Mouse (Mus musculus) layer of hippocampus, adult 8-10 months (tissue): ENCODE data around the gene Chchd4. TPM values are rescaled to one million over a fixed set of nuclear protein-coding genes. Genes with fewer than 3 reads are reported as not detected.

Experiments used
- DNase-seq, 2 experiments: peaks; one replicate each; pipeline ENCODE4 v3.0.0; 2022; ENCODE audit warnings: low spot score in 2 of 2
- total RNA-seq, 4 experiments: library from RNA; stranded (reverse); gene quantifications; 2 replicates each; pipeline ENCODE4 v1.2.4; 2022

Chchd4 gene
- total RNA-seq, result 10 to 100 TPM; 20.7 to 23.4 (median 22.2) TPM

GRCm38 (mm10) chr6:91472868-91473804 is at the start of gene Chchd4, which contains the start of gene Tmem43:
Chchd4 (minus strand) TSS chr6:91473546.
Tmem43 (plus strand) TSS chr6:91473703.
- DNase-seq, result peak; percentile 99

GRCm38 (mm10) chr6:91522816-91523215 is 49.5 kb upstream of the Chchd4 start:
- DNase-seq, result no peak

- no peak for DNase-seq
Observed at GRCm38 (mm10) chr6:91518454-91519020, 45.2 kb upstream of the Chchd4 start.

- DNase-seq, result peak; percentile 95 to 98
Observed at GRCm38 (mm10) chr6:91515545-91516449, 42.5 kb upstream of the Chchd4 start, which contains the start of the genes Xpc and Lsm3. Xpc (minus strand) TSS chr6:91515888. Lsm3 (plus strand) TSS chr6:91515928.

- DNase-seq, result no peak
Observed at GRCm38 (mm10) chr6:91514737-91515362, 41.5 kb upstream of the Chchd4 start.

- DNase-seq, result no peak
Observed at GRCm38 (mm10) chr6:91514135-91514534, 40.8 kb upstream of the Chchd4 start.

- no peak for DNase-seq
Observed at GRCm38 (mm10) chr6:91510211-91510610, 36.9 kb upstream of the Chchd4 start.

- no peak for DNase-seq
Observed at GRCm38 (mm10) chr6:91509326-91509725, 36.0 kb upstream of the Chchd4 start.

GRCm38 (mm10) chr6:91508041-91508440 is 34.7 kb upstream of the Chchd4 start:
- DNase-seq, result no peak

- DNase-seq, result no peak
Observed at GRCm38 (mm10) chr6:91506036-91506435, 32.7 kb upstream of the Chchd4 start.

GRCm38 (mm10) chr6:91503302-91503701 is 30.0 kb upstream of the Chchd4 start:
- DNase-seq, result no peak

GRCm38 (mm10) chr6:91494526-91494925 is 21.2 kb upstream of the Chchd4 start:
- no peak for DNase-seq

GRCm38 (mm10) chr6:91493053-91493452 is 19.7 kb upstream of the Chchd4 start:
- DNase-seq, result no peak

- no peak for DNase-seq
Observed at GRCm38 (mm10) chr6:91491004-91491403, 17.7 kb upstream of the Chchd4 start.

- DNase-seq, result peak; percentile 54 to 68
Observed at GRCm38 (mm10) chr6:91489872-91490271, 16.5 kb upstream of the Chchd4 start.

GRCm38 (mm10) chr6:91488496-91489212 is 15.3 kb upstream of the Chchd4 start:
- no peak for DNase-seq

GRCm38 (mm10) chr6:91486736-91487453 is 13.5 kb upstream of the Chchd4 start:
- DNase-seq, result no peak

GRCm38 (mm10) chr6:91483371-91483770 is 10.0 kb upstream of the Chchd4 start:
- no peak for DNase-seq

- DNase-seq, result no peak
Observed at GRCm38 (mm10) chr6:91476541-91476940, 3.2 kb upstream of the Chchd4 start.
